Mouse (Mus musculus): ENCODE data around the gene Atxn2.

Atxn2 gene

GRCm38 (mm10) chr5:121816611-121817010, 105.5 kb downstream of the Atxn2 start:
- no peak for DNase-seq (ENCODE audit: low spot score)

- DNase-seq (ENCODE audit: low spot score), result no peak
Measured at GRCm38 (mm10) chr5:121817551-121817950, 106.4 kb downstream of the Atxn2 start.

GRCm38 (mm10) chr5:121818401-121818800, 107.3 kb downstream of the Atxn2 start:
- no peak for DNase-seq (ENCODE audit: low spot score)

DNA sequence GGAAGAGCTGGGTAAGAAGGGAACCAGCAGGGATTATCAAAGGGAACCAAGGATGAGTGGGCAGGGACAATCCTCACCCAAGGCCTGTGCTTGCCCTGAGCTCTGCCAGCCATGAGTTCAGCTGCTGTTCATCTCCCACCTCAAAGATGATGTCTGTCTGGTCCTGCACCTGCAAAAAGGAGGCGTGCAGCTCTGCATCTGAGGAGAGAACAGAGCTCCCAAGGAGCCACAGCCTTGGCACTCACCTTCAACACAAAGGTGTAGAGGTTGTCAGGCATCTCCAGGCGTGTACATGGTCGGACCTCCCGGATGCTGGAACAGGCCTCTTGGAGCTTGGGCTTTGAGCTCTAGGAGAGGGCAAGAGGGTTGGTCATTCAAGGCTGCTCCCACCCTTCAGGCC, 107.7 kb downstream of the Atxn2 start:
- DNase-seq (ENCODE audit: low spot score), result no peak

- no peak for DNase-seq (ENCODE audit: low spot score)
Measured at GRCm38 (mm10) chr5:121819559-121819958, 108.4 kb downstream of the Atxn2 start.

- DNase-seq (ENCODE audit: low spot score), result no peak
Measured at GRCm38 (mm10) chr5:121820161-121820560, 109.0 kb downstream of the Atxn2 start.

DNA sequence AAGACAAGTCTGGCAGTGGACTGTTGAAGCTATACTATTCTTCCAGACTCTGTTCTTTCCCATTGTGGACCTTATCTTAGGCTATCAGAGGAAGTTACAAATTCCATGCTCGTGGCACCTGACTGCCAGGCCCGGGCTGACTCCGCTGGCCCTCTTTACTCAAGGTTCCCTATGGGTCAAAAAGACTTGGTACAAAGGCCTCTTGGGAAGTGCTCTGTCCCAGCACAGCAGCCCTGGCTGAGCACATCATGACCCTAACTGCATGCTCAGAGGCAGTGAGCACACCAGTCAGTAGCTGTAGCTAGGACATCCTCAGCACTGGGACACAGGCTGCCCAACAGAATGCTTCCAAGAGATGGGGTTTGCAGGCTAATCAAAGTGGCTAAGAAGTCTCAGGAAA, 109.5 kb downstream of the Atxn2 start:
- no peak for DNase-seq (ENCODE audit: low spot score)

DNA sequence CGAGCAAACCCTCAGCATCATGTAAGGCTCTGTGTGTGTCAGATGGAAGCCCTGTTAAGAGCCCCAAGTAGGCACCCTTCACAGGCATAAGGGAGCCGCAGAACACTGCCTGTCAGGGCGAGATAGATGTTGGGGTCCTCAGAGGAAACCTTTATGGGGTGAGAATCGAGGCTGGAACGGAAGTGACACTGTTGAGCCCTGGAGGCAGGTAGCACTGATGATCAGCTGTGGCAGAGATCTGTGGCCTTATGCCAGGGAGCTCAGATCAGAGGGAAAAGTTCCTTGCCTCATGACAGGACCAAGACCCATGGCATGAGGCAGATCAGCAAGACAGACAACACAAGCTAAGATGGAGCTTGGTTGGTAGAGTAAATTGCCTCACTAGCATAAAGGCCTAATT, 110.0 kb downstream of the Atxn2 start:
- DNase-seq (ENCODE audit: low spot score), result no peak

- DNase-seq (ENCODE audit: low spot score), result no peak
Measured at GRCm38 (mm10) chr5:121821552-121821951, 110.4 kb downstream of the Atxn2 start.

GRCm38 (mm10) chr5:121822786-121823505, 111.8 kb downstream of the Atxn2 start:
- DNase-seq (ENCODE audit: low spot score), result no peak

- no peak for DNase-seq (ENCODE audit: low spot score)
Measured at GRCm38 (mm10) chr5:121823668-121824067, 112.5 kb downstream of the Atxn2 start.

DNA sequence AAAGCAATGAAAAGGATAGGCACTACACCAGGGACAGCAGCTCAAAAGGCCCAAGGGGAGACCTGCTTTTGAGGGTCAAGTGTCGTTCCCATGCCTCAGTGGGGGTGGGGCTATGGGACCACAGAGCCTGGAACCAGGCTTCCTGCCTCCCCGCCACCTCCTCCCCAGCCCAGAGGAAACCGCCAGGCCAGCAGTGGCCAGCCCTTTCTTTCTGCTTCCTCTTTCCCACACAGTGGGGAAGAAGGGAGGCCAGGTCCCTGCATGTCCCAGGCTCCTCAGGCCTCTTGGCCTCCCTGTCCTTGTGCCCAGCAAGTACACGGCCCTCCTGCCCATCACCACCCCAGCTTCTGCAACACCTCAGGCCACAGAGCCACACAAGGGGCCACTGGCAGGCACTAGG, 113.0 kb downstream of the Atxn2 start:
- DNase-seq (ENCODE audit: low spot score), result no peak

DNA sequence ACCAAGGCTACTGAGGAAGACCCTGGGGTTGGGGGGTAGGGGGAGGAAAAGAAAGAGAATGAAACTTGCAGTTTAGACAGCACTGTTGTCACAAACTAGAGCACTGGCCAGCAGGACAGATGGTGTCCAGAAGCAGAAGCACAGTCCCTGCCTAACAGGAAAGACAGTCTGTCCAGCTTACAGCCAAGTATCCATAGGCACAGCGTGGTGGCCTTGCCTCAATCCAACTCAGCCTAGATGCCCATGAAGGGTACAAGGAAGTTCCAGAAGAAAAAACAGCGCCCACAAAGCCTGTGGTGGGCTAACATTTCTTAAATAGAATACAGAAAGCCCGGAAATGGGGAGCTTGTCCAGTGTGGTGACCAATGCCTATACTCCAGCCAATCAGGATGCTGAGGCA, 114.5 kb downstream of the Atxn2 start:
- no peak for DNase-seq (ENCODE audit: low spot score)

DNA sequence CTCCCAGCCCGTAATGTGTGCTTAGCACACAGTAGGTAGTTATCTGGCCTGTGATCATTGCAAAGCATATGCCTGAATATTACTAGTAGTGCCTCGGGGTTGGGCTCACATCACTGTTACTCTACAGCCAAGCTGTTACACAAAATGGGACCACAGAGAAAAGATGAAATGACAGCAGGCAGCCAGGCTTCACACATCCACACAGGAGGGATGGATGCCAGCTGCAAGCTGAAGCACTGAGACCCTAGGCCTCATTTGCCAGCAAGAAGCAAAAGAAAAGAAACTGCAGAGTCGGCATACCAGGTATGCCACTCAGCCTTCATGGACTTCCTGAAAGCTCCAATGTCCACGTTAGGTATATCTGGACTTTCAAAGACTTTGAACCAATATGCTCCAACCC, 116.7 kb downstream of the Atxn2 start:
- DNase-seq (ENCODE audit: low spot score), result no peak

DNA sequence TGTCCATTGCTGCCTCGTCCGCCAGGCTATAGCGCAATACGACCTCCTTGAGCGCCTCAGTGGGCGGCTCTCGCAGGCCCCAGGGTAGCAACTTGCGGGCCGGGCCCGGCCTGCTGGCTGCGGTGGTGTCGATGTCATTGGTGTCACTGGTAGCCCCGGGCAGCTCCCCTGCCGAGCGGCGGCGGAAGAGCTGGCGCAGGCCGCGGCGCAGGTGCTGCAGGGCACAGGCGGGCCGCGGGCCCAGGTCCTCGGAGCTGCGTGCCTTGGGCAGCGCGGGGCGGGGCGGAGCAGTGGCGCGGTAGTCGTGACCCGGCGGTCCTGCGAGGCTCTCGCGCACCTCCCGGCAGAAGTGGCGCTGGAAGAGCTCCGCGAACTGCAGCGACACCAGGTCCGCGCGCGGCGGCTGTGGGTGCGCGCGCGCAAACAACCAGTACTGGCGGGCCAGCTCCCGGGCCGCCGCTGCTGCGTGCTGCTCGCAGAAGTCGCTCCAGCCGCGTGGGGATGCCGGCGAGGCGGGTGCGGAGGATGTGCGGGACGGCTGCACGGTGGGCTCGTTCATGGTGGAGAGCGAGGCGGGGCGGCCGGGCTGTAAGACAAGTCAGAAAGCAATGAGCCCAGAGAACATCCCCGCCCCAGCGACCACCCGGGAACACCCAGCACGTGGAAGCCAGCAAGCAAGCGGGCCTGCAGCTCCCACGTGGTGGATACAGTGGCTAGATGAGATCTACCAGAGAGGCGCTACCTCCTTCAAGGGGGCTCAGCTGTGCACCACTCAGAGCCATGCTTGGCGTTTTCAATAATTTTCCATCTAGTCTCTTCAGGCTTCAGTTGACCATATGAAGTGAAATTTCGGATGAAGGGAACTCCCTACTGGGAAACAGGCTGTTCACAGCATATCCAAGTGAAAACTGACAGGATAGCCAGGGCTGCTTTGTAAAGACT, 117.6 kb downstream of the Atxn2 start:
- DNase-seq (ENCODE audit: low spot score), result peak; percentile 43

GRCm38 (mm10) chr5:121831002-121831601, 120.0 kb downstream of the Atxn2 start:
- no peak for DNase-seq (ENCODE audit: low spot score)

- DNase-seq (ENCODE audit: low spot score), result no peak
Measured at GRCm38 (mm10) chr5:121832376-121833155, 121.4 kb downstream of the Atxn2 start.

DNA sequence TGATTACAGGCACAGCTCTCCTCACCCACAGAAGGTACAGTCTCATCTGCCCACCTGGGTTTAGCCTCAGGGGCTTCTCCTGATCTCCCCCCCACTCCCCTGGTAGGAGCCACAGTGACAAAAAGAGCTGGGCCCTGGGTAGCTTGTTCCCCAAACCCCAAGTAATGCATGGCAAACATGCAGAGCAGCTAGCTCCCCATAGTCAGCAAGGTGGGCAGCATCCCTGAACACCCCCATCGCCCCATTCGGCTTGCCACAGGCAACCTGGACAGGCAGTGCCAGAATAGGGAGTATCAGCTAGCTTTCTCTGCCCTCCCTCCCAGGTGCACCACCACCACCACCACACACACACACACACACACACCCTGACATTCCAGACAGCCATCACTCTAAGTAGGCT, 122.0 kb downstream of the Atxn2 start:
- DNase-seq (ENCODE audit: low spot score), result no peak

GRCm38 (mm10) chr5:121833572-121834240, 122.6 kb downstream of the Atxn2 start:
- DNase-seq (ENCODE audit: low spot score), result no peak

GRCm38 (mm10) chr5:121834241-121834606, 123.1 kb downstream of the Atxn2 start:
- no peak for DNase-seq (ENCODE audit: low spot score)

DNA sequence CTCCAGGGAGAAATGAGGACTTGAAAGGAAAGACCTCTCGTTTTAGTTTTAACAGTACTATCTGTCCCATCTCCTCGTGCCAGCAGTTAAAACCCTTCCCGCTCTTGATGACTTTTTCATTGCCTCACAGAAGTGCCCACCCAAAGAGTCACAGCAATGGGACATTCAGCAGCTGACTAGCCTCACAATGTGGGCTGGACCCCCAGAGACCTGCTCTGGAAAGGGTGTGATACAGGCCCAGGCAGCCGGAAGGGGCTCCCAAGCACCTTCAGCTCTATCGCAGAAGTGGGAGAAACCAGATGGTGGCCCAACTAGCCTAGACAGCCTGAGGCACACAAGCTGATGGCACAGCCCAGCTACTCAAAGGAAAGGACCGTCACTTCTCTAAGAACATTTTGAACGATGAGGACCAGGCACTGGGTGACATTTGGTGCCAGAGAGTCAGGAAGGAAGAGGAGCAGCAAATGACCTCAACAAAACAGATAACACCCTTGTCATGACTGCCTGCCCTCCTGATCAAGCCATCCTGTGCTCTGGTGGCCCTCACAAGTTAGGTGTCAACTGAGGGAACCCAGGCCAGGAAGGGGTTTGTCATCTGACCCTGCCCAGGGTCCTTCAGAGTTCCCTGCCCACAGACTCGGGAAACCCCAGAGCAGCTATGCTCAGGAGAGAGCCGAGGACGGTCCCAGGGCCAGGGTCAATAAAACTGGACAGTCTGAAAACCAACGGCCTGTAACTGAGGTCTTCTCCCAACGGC, 124.0 kb downstream of the Atxn2 start:
- DNase-seq (ENCODE audit: low spot score), result no peak
